Mouse (Mus musculus) C2C12 (cell line): ENCODE measurements around the gene Gtf2a2. TPM values are rescaled to one million over a fixed set of nuclear protein-coding genes. Genes with fewer than 3 reads are reported as not detected.

ENCODE experiments used
- H3K27me3 ChIP-seq: one replicate; pipeline ENCODE4 v1.6.1; 2011; ENCODE audit not compliant: control insufficient read depth, insufficient read depth, insufficient read length
- H3K36me3 ChIP-seq: one replicate; pipeline ENCODE4 v1.6.1; 2011; ENCODE audit not compliant: control insufficient read depth, insufficient read depth
- H3K4me3 ChIP-seq: one replicate; pipeline ENCODE4 v1.5.1; 2011; ENCODE audit warnings: mild to moderate bottlenecking, control low read depth; ENCODE audit not compliant: poor library complexity, insufficient read depth, severe bottlenecking
- H3K79me2 ChIP-seq: one replicate; pipeline ENCODE4 v1.6.1; 2011; ENCODE audit not compliant: control insufficient read depth, insufficient read depth
- H3K79me3 ChIP-seq: one replicate; pipeline ENCODE4 v1.6.1; 2011; ENCODE audit warnings: low read depth, control low read depth
- H3ac ChIP-seq: one replicate; pipeline ENCODE3; 2011; ENCODE audit warnings: low read depth; ENCODE audit not compliant: control insufficient read depth, insufficient read length
- CEBPB ChIP-seq: IDR thresholded peaks from one replicate; pipeline ENCODE4 v1.6.1; 2011; ENCODE audit warnings: low read depth, mild to moderate bottlenecking, control low read depth, moderate library complexity
- CTCF ChIP-seq: IDR thresholded peaks from one replicate; pipeline ENCODE4 v1.5.1; 2011; ENCODE audit not compliant: control insufficient read depth, insufficient read depth, insufficient read length
- FOSL1 ChIP-seq: IDR thresholded peaks from one replicate; pipeline ENCODE4 v1.8.0; 2011; ENCODE audit warnings: mild to moderate bottlenecking, low read length; ENCODE audit not compliant: poor library complexity, insufficient read depth, severe bottlenecking
- MAX ChIP-seq: IDR thresholded peaks from one replicate; pipeline ENCODE4 v1.6.1; 2011; ENCODE audit warnings: mild to moderate bottlenecking, control low read depth
- MYOD1 ChIP-seq: IDR thresholded peaks from one replicate; pipeline ENCODE4 v1.6.1; 2011; ENCODE audit warnings: low read depth; ENCODE audit not compliant: control insufficient read depth, insufficient read length
- MYOG ChIP-seq: IDR thresholded peaks from one replicate; pipeline ENCODE4 v1.6.1; 2011; ENCODE audit not compliant: control insufficient read depth, insufficient read length; ENCODE audit errors: extremely low read depth
- USF1 ChIP-seq: IDR thresholded peaks from one replicate; pipeline ENCODE4 v1.6.1; 2011; ENCODE audit warnings: low read depth, mild to moderate bottlenecking, control low read depth, moderate library complexity
- polyA plus RNA-seq: library from polyadenylated mRNA; unstranded; fragments of >200 nt; fragmentation: generic; extraction: Trizol; gene quantifications from one replicate; pipeline ENCODE4 v1.2.1, GENCODE M21; 2012; ENCODE audit warnings: missing spikeins

Gtf2a2 gene
- polyA plus RNA-seq, 1 experiment: 86.5 TPM

GRCm38 (mm10) chr9:70052730-70053129 is 40.4 kb downstream of the Gtf2a2 start:
- Histone ChIP-seq H3K36me3 (no peaks in the 10 kb centered on the region), H3ac (no peak overlapping the region), H3K79me3 (no peaks in the 10 kb centered on the region), H3K4me3 (no peak overlapping the region), H3K79me2 (no peaks in the 10 kb centered on the region), H3K27me3 (no peaks in the 10 kb centered on the region)
- TF ChIP-seq CTCF (no peak), MYOD1 (no peak), MAX (no peak), MYOG (no peak), FOSL1 (no peak), USF1 (no peak), CEBPB (no peak)

DNA sequence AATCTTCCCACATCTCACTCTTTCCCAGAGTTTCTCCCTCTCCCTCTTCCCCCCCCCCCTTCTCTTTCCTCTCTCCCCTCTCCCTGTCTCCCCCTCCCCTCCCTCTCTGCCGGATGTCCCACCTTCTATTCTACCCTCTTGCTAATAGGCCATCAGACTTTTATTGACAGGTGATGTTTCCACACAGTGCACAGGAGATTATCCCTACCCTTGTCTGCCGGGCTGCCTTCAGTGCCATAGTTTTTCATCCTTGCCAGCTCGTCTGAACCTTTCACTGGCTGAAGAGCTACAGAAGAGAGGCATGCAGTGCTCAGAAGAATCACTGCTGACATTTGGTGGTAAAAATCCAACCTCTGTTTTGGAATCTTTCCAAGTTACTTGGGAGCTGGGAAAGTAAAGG is 41.1 kb downstream of the Gtf2a2 start:
- H3K4me3 ChIP-seq: no peak overlapping the region
- H3K79me3 ChIP-seq: no peaks in the 10 kb centered on the region
- no peaks in the 10 kb centered on the region for H3K79me2 ChIP-seq
- H3K36me3 ChIP-seq: no peaks in the 10 kb centered on the region
- H3K27me3 ChIP-seq: no peaks in the 10 kb centered on the region
- TF ChIP-seq USF1 (no peak), CTCF (no peak), MYOD1 (no peak), MYOG (no peak), CEBPB (no peak), MAX (no peak)
- no peak overlapping the region for H3ac ChIP-seq

GRCm38 (mm10) chr9:70062012-70062411 is 49.7 kb downstream of the Gtf2a2 start:
- Histone ChIP-seq H3ac (no peak overlapping the region), H3K36me3 (no peaks in the 10 kb centered on the region), H3K4me3 (no peak overlapping the region), H3K79me2 (no peaks in the 10 kb centered on the region), H3K79me3 (no peaks in the 10 kb centered on the region), H3K27me3 (no peaks in the 10 kb centered on the region)
- TF ChIP-seq FOSL1 (no peak), CEBPB (no peak), CTCF (no peak), USF1 (no peak), MYOG (no peak), MYOD1 (no peak)

DNA sequence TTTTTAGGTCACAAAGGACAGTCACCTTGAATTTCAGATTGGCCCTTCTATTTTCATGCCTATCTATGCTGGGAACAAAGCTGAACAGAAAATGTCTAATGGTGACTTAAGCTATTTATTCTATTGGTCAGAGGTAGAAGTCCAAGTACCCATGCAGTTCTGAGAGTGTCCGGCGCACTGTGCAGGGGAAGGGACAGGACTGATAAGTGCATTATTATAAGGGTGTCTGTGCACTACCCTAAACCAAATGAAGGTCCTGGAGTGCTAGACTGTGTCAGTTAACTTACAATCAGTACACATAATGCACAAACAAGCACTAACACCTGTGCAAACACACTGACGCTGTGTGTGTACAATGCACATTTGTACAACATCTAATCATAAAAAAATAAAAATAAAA is 55.1 kb downstream of the Gtf2a2 start:
- Histone ChIP-seq H3K36me3 (no peaks in the 10 kb centered on the region), H3ac (no peak overlapping the region), H3K4me3 (no peak overlapping the region), H3K27me3 (no peaks in the 10 kb centered on the region), H3K79me3 (no peaks in the 10 kb centered on the region), H3K79me2 (no peaks in the 10 kb centered on the region)
- no peak for TF ChIP-seq MAX
- TF ChIP-seq CTCF: no peak

DNA sequence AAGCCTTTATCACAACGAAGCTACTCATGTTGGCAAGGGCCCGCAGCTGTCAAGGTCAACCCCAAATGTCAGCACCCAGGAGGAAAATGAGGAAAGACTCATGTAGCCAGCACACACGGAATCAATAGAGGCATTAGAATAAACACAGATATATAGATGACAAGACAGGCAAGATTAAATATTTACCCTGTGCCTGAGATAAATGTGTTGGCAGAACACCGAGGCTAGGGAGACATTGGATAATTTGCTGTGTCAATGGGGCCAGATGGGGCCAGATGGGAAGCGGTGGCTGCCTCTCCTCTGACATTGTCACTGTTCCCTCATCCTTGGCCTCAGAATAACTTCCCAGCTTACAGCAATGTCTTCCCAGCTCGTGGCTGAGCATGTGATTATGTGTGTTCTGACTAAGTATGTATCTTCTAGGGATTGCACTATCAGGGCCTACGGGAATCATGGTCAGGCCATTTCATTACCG is 57.6 kb downstream of the Gtf2a2 start:
- Histone ChIP-seq H3K79me2 (no peaks in the 10 kb centered on the region), H3K4me3 (no peak overlapping the region), H3K27me3 (no peaks in the 10 kb centered on the region), H3K36me3 (no peaks in the 10 kb centered on the region), H3ac (no peak overlapping the region), H3K79me3 (no peaks in the 10 kb centered on the region)
- no peak for TF ChIP-seq MAX
- no peak for TF ChIP-seq CTCF
- no peak for TF ChIP-seq MYOD1
- no peak for TF ChIP-seq CEBPB
- TF ChIP-seq USF1: no peak
- TF ChIP-seq FOSL1: no peak
- no peak for TF ChIP-seq MYOG

DNA sequence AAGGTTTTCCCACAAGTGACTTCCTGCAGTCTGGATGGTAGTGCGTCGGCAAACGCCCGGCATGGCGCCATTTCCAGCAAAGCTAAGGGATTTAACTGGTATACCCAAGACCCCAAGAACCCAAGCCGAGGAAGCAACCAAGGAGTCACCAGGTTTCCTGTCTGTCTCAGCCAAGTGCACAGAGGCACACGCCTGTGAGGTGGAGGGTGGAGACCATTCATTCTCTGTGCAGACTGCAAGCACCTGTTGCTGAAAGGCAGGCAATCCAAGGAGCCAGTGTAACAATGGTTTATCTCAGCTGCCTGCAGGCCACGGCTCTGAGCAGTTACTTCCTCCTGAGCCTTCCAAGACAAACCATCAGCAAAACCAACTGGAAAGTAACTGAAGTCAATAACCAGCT is 60.0 kb downstream of the Gtf2a2 start:
- H3K4me3 ChIP-seq: no peak overlapping the region
- no peaks in the 10 kb centered on the region for H3K36me3 ChIP-seq
- TF ChIP-seq CTCF: no peak
- no peak for TF ChIP-seq MYOD1
- no peak for TF ChIP-seq MYOG
- TF ChIP-seq CEBPB: no peak
- TF ChIP-seq USF1: no peak
- TF ChIP-seq FOSL1: no peak
- no peak for TF ChIP-seq MAX
- H3K79me3 ChIP-seq: no peaks in the 10 kb centered on the region
- H3ac ChIP-seq: no peak overlapping the region
- H3K27me3 ChIP-seq: no peaks in the 10 kb centered on the region
- no peaks in the 10 kb centered on the region for H3K79me2 ChIP-seq

Other genes with a start within 250 kb of the Gtf2a2 start
- 104 TPM for gene Bnip2, start 23.1 kb upstream of the Gtf2a2 start, polyA plus RNA-seq
- 0.11 TPM for gene Gcnt3, start 25.5 kb downstream of the Gtf2a2 start, polyA plus RNA-seq
- gene Fam81a, start 130.0 kb downstream of the Gtf2a2 start, polyA plus RNA-seq: 0.90 TPM
- 27.3 TPM for gene Myo1e, start 194.8 kb downstream of the Gtf2a2 start, polyA plus RNA-seq